Mouse (Mus musculus) lung, adult 18-20 months (tissue): Measurements from ENCODE around the gene Smc5.
A peak's percentile ranks its signal among the peaks of the same experiment; 100 is the strongest.

ENCODE experiments used
- DNase-seq, 2 experiments: peaks; one replicate each; pipeline ENCODE4 v3.0.0; 2022; ENCODE audit warnings: mixed read lengths in 2 of 2

Gene Smc5

GRCm38 (mm10) chr19:23188986-23189385 lies 84.7 kb downstream of the Smc5 start:
- no peak for DNase-seq

GRCm38 (mm10) chr19:23187732-23188131 lies 86.0 kb downstream of the Smc5 start:
- DNase-seq, result no peak

GRCm38 (mm10) chr19:23184068-23184467 lies 89.6 kb downstream of the Smc5 start:
- DNase-seq, result no peak

GRCm38 (mm10) chr19:23183493-23183892 lies 90.2 kb downstream of the Smc5 start:
- DNase-seq, result no peak

- DNase-seq, result no peak
Observed at GRCm38 (mm10) chr19:23178533-23178932, 95.2 kb downstream of the Smc5 start.

GRCm38 (mm10) chr19:23175511-23175910 lies 98.2 kb downstream of the Smc5 start:
- peak in 1 of 2 experiments; percentile 41 for DNase-seq

GRCm38 (mm10) chr19:23175090-23175489 lies 98.6 kb downstream of the Smc5 start:
- DNase-seq, result no peak

- no peak for DNase-seq
Observed at GRCm38 (mm10) chr19:23171136-23171535, 102.6 kb downstream of the Smc5 start.

GRCm38 (mm10) chr19:23170476-23170875 lies 103.2 kb downstream of the Smc5 start:
- no peak for DNase-seq

GRCm38 (mm10) chr19:23169659-23170050 lies 104.0 kb downstream of the Smc5 start:
- DNase-seq, result no peak

- no peak for DNase-seq
Observed at GRCm38 (mm10) chr19:23168899-23169658, 104.6 kb downstream of the Smc5 start.

GRCm38 (mm10) chr19:23166550-23167284 lies 107.0 kb downstream of the Smc5 start:
- DNase-seq, result no peak

- DNase-seq, result peak in 1 of 2 experiments; percentile 4
Observed at GRCm38 (mm10) chr19:23164651-23165240, 109.0 kb downstream of the Smc5 start.

- DNase-seq, result no peak
Observed at GRCm38 (mm10) chr19:23163361-23163760, 110.3 kb downstream of the Smc5 start.

- DNase-seq, result no peak
Observed at GRCm38 (mm10) chr19:23162877-23163276, 110.8 kb downstream of the Smc5 start.

GRCm38 (mm10) chr19:23162387-23162809 lies 111.3 kb downstream of the Smc5 start:
- DNase-seq, result no peak

- no peak for DNase-seq
Observed at GRCm38 (mm10) chr19:23159780-23160395, 113.8 kb downstream of the Smc5 start.
